Mouse (Mus musculus): ENCODE data around the gene Gdf15.

DNA sequence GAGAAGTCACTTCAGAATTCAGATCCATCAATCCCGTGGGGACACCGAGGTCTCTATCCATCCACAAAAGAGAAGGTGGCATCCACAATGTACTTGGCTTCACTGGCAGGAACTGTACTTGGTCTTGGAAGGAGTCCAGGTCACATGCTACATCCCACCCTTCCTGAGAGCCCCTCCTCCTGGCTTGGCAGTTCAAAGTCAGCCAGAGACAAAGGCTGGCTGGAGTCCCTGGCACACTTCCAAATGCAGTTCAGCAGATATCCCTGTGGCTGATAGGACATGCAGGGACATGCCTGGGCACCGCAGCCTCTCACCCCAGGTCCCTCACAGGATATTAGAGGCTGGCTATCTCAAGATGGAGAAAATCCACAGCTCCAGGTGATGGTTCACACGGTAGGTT lies 17.1 kb upstream of the Gdf15 start:
- TF ChIP-seq EP300 (IDR thresholded peaks at IDR 0.05; ENCODE audit: low read depth) (peak; percentile 93), CTCF (IDR thresholded peaks at IDR 0.05; ENCODE audit: low read depth) (0 out of 2 replicates have a peak, but pooled peaks have one; percentile 0)
